Mouse (Mus musculus): ENCODE data around the gene Thada.
"Not testable (repeated sequence)": the region's sequence is repeated elsewhere in the genome, so short reads cannot be mapped to it uniquely, and the experiment has no call there.

Thada gene

DNA sequence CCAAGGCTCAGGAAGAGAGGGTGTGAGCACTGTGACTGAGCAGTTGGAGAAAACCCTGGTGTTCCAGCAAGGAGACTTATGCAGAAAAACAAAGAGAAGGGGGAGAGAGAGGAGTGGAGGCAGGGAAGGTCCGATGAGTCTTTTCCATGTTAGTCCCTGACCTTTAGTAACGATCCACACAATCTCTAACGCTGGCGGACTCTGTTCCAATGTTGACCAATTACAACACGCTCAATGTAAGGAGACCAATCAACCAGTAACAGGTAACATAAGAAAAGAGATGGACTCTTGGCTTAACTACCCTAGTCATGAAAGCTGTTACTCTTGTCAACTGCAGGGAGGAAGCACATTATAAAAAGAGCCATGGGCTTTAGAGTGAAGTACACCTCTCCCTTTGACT, 160.9 kb downstream of the Thada start:
- no peak for DNase-seq (ENCODE audit: extremely low spot score, low spot score)

DNA sequence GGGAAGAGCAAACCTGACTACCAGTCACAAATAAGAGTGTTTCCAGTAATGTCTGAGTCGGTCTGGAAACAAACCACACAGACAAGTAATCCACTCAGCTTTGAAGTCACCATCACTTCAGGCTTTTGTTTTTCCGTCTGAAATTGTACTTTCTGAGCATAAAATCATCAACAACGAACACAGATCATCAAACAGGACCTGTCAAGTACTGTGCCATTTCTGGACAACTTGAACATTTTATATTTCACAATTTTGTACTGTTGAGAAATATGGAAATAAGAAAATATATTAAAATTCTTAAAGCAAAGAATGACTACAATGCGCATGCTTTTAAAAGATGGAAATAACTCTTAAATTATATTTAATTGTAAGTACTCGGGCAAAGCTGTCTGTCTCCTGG, 161.9 kb downstream of the Thada start:
- no peak for DNase-seq (ENCODE audit: extremely low spot score, low spot score)

DNA sequence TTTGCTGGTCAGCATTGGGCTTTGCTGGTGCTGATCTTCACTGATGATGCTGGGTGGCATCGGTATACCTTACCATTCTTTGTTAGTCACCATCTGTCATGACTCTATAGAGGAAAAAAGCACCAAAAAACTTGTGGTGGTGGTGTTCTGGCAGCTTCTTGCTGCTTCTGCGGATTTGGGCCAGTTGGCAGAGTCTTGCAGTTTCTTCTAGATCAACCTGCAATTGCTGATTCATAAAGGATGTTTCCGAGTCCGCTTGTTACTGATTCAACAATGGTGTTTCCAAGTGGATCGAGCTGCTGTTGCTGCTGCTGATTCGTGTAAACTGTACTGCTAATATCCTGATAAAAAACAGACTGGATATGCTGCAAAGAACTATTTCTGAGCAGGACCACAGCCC, 168.0 kb downstream of the Thada start:
- no peak for DNase-seq (ENCODE audit: extremely low spot score, low spot score)

DNA sequence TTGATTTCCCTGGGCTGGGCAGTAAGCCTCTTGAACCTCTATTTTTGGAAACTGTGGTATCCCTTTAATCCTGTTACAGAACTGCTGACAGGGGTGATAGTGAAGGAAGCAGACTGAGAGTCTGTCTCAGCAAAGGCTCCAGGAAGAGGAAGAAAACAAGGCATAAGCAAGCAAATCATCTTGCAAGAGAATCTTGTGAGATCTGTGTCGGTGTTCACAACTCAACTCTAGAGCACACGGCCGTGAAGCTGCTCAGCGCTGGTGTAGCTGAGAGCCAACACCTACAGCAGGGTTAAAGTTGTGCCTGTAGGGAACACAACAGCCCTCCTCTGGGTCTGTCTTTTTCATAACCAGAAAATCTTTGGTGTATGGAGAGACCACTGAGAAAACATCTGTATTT, 172.8 kb downstream of the Thada start:
- DNase-seq (ENCODE audit: extremely low spot score, low spot score): no peak

DNA sequence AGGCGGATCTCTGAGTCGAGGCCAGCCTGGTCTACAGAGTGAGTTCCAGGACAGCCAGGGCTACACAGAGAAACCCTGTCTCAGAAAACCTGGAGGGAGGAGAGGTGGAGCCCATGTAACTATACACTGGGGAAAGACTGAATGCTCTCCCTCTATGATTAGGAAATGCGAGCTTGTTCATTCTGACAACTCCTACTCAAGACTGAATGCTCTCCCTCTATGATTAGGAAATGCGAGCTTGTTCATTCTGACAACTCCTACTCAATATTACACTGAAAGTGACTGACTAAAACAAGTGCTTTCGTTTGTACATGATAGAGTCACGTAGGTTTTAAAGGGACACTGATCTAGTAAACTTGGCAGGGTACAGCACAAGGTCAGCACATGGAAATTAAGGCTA, 174.8 kb downstream of the Thada start:
- DNase-seq (ENCODE audit: extremely low spot score, low spot score): not testable (repeated sequence)

DNA sequence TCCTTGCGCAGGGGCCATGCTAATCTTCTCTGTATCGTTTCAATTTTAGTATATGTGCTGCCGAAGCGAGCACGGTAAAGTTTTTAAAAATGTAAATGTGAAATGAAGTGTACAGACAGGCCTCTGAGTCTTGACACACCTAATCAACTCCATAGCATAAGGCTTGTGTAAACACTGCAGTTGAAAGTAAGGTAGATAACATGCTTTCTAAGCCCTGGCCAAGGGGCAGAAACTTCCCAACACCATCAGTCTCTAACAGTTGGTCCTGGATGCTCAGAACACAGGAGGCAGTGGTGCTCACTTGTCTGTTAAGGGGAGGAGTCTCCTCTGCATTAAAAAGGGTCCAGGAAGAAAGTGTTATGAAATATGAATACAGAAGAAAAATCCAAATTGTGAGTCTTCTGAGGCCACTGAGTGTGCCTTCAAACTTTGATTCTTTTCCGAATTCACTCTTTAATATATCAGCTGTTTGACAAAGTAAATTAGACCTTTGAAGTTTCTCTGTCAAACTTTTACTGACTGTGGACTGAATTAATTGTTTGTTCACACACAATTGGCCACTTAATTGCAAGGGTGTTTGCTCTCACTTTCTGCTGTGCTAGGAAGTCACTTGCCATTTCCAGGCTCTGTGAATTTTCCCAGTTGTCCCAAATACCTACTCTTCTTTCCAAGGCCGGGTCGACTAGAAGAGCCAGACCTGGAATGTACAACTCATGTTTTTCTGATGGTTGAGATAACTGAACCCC, 178.2 kb downstream of the Thada start:
- DNase-seq (ENCODE audit: extremely low spot score, low spot score): no peak

DNA sequence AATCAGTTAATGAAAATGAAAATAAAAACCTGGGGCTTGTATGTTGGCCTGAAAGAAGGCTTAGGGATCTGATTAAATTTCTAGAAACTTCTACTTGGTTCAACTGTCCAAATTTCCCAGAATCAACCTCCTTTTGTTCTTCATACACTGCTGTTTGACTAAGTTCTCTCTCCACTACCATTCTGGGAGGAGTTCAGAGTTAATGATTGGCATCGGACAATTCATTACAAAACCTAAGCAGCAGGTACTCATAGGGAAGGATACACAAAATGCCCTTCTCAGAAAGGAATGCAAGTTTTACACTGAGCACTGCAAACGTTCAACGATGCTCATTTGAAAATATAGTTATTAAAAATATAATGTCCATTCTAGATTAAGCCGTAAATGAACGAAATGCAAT, 179.5 kb downstream of the Thada start:
- no peak for DNase-seq (ENCODE audit: extremely low spot score, low spot score)

DNA sequence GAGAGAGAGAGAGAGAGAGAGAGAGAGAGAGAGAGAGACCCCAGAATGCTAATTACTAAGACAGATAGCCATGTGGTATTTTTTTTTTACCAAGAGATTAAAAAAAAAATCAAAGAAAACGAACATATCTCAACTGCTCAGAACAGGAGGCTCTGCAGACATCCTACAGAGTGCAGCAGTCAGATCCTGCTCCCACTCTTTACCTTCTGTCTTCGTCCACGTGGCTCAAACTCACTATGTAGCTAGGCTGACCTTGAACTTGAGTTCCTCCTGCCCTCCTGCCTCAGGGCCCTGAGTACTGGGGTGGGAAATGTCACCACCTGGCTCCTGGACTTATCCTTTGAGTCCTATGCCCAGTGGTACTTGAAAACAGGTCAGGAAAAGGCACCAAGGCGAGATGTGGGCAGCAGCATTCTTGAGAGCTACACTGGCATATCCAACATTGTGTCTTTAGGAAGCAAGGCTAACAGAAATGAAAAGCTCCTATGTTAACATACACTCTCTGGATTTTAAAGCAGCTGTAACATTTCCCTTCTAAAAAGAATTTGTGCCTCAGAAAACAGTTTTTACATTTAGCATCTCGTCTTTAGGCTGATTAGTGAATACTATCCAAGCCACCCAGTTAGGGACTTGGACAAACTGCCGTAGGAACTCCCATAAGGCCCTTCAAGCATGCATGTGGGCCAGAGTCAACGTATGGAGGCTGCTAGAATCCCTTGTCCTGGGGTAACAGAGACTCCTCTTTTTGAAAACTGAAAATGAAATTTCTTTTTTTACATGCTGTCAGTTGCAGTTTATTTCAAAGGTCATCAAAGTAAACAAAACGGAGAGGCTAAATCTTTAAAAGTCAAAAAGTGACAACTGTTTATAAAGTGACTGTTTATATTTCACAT, 183.4 kb downstream of the Thada start:
- no peak for DNase-seq (ENCODE audit: extremely low spot score, low spot score)

DNA sequence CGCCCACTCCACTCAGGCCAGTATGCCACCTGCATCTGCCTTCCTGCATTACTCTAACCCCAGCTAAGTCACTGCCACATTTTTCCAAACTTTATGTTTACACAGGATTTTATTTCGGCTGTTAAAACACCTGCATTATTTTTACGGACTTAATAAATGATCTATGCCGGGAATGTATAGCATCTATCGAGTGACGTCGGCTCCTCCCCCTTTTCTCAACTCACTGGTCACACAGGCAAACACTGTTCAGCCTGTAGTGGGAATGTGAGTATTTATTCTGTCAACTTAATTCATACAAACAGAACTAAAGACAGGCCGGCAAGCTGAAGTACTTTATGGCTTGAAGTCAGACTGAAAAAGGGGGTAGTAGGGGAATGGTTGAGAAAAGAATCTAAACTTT, 187.0 kb downstream of the Thada start:
- DNase-seq (ENCODE audit: extremely low spot score, low spot score): no peak

DNA sequence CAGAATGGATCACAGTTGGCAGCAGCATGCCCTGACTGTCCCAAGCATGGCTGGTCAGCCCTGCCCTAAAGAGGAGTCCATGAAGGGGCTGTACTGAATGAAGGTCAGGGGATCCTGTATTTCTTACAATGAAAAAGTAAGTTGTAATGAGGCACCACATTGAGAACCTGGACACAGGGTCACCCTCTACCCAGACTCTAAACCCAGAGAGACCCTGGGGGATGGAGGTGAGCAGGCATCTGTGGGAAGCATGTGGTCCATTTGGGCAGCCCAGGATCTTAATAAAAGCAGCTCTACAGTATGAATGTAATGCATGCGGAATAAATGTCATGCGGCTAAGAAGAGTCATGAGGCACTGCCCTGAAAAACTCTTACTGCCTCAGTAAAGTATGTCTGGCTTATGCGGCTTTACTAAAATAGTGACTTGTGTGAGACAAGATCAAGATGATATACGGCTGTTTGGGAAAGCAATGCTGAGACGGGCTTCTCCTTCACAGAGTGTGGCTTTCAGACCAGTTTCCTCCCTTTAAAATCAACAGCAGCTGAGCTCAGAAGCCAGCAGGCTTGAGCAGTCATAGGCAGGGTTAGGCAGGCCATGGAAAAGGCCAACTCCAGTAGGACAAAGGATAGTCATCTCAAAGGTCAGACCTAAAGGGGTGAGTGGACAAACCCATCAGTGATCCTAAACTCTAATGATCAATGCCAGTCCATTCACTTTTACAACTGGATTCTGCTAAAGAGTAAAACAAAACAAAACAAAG, 187.6 kb downstream of the Thada start:
- no peak for DNase-seq (ENCODE audit: extremely low spot score, low spot score)

DNA sequence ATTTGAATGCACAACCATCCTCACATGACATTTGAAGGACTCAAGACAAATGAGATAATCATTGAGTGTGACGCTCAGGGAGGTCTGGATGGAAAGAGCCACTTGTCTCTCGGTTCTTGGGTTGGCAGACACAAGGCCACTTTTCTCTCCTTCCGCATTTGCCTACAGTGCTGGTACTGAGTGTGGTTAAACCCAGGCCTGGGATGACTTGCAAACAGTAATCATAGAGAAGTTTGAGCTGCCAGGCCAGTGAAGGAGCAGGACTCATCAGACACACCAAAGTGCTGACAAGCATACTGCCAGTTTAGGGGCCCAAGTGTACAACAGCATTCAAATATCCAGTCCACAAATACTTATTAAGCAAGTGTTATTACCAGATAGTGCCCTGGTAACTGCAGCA, 191.0 kb downstream of the Thada start:
- DNase-seq (ENCODE audit: extremely low spot score, low spot score): no peak

DNA sequence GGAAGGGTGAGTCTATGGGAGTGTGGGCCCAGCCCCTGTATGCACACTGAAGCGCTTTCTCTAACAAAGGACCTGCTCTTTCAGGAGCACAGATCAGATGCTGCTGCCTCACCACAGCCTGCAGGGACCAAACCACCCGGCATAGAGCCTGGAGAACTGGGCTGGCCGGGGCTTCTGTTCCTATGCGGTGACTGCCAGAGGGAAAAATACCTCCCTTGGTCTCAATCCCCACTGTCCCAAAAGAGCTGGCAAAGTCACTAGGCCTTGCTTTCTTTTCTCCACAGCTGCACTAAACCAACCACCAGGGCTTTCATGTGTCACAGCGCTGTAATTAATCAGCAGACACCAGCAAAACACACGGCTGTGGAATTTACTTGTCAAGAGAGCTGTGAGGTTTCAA, 191.8 kb downstream of the Thada start:
- peak; percentile 45 for DNase-seq (ENCODE audit: extremely low spot score, low spot score)

DNA sequence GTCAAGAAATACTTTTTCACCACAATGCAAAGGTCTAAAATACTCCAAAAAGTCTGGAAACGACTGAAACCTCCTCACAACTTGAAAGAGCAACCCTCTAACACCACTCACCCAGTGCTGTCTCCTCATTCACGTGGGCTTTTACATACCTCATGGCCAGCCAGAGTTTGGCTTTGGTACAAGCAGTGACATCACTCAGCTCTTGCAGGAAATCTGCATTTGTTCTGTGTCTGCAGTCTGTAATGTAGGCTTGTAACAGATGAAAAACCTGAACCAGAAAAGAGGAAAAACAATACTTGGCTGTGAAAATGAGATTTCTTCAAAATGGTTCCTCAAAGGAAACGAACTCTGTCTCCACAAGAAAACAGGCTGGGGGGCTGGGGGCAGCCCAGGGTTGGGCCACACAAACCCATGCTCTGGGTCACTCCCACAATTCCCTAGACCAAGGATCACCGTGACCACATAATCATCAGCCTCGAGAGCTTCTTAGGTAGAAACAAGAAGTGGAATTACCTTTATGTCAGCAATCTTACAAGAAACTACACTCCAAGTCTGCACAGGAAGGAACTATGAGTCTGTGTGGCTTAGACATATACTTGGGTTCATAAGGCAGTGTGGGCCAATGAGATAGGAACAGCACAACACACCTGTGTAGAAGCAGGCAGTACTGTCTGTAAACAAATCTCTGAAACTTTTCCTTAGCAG, 193.3 kb downstream of the Thada start:
- DNase-seq (ENCODE audit: extremely low spot score, low spot score): no peak

DNA sequence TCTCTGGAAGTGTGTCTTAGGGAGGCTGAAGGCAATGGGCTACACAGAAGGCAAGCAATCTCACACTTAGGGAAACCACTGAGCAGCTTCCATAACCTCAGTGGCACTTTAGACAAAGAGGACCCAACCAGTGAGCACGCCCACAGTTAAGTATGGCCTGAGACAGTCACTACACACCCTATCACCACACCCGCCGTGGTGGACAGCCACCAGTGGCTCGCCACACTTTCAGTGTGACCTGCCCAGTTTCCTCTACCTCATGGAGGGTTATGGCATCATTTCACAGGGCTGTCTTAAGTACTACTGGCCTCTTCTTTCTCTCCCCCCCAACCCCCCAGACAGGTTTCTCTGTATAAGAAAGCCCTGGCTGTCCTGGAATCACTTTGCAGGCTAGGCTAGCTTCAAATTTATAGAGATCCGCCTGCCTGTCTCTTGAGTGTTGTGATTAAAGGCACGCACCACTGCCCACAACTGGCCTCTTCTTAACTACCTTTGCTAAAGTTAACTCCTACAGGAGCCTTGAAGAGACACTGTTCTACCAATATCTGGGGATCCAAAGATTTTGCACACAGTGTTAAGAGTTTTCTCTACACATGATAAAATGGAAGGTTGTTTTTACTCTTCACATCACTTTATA, 194.3 kb downstream of the Thada start:
- no peak for DNase-seq (ENCODE audit: extremely low spot score, low spot score)

DNA sequence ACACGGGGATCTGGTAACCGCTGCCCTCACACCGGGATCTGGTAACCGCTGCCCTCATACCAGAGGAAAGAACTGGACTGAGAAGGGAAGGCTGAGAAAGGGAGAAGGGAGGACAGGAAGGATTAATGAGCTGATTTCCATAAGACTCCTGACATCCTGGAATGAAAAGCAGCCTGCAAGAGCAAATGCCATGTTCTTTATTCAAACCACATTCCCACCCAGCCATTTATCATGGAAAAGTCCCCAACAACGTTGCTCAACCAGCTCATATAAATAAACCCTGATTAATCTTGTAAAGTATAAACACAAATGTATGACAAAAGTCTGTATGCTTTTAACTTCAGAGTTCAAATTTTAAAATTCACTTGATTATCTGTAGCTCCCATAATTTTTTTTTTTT, 196.3 kb downstream of the Thada start:
- no peak for DNase-seq (ENCODE audit: extremely low spot score, low spot score)

DNA sequence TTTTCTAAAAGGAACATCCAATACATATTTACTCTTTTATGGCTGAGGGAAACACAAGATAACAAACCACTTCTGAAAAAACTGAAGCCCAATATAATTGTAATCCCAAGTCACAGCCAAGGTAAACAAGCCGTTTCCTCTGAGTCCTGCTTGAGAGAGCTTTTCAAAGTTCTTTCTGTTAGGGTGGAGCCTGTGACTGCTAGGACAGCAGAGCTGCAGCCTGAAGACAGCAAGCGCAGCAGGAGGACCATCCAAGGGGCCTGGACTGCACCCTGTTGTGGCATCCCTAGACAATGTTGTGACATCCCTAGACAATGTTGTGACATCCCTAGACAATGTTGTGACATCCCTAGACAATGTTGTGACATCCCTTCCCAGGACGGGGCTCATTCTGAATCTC, 197.6 kb downstream of the Thada start:
- no peak for DNase-seq (ENCODE audit: extremely low spot score, low spot score)

DNA sequence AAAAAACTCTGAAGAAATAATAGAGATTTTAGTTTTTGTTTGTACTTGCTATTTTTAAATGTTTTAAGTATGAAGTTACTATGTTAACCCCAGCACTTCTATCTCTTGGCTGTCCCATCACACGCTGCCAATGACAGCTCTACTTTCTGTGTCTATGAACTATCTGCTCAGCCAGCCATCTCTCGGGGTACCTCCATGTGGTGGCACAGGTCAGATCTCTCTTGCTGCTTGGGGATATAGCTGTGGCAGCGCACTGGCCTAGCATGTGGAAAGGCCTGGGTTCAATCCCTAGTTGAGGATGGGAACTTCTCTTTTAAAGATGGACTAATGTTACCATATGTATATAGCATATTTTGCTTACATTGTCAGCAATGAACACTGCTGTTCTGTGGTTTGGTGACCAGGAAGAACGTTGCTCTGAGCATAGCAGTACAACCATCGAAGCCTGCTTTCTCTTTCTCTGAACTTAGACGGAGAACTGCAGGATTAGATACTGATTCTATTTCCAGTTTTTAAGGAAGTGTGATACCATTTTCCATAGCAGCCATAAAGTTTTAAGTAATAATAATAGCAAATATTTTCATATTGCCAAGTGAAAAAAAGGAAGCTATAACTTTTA, 198.4 kb downstream of the Thada start:
- DNase-seq (ENCODE audit: extremely low spot score, low spot score): no peak

DNA sequence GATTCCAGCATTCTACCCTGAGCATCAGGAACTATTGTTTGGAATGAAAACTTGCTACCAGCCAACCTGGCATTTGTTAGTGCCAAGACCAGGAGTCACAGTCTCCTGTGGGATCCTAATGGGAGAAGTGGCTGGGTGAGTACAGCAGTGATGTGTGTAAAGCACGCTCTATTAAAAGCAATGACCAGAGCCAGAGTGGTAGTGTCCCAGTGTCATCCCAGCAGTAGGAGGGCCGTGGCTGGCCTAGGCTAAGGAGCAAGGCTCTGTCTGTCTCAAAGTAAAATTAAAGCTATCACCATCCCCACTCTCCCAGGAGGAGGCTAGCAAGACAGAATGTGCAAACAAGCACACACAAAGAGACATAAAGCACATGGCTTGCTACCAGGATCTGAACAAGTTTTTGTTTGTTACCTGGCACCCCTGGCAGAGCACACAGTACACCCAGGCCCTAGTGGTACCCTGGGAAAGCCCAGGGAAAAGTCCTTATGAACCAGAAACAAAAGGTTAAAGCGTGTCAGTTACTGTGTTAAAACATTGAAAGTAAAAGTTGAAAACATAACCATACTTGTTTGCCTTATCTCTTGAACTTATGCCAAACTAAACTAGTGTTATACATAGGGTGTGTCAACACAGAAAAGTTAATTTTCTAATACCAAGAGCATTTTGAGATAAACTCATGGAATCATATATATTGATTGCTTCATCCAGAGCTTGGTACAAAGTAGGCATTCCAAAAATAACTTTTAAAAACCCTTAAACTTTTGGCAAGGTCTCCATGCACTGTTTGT, 199.7 kb downstream of the Thada start:
- DNase-seq (ENCODE audit: extremely low spot score, low spot score): no peak

DNA sequence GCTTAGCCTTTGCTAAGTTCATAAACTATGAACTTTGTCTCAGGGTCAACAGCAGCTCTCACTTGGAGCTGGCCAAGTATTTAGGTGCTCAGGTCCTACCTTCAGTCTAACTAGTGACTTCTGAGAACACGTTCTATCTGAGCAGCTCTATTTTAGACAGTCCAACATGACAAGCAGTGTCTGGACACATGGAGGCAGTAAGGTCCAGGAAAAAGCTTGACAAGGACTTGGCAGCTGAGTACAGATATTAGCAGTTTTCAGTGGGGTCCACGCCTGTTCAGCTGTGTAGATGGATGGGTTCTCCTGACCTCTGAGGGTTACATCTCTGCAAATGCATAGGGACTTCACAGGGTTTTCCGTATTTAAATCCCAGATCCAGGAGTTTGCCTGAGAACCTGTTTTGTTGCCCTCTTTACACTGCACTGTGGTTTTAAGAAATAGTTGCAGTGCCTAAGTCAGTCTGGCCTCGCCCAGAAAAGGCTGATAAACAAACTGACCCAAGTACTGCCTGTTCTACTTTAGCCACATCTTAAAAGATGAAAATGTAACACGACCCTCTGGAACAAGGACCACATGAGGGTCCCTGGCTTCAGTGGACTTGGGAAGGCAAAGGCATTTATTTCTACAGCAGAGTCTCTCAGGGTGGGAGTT, 200.4 kb downstream of the Thada start:
- DNase-seq (ENCODE audit: extremely low spot score, low spot score): no peak
